Mouse (Mus musculus) lung, postnatal 0 days (tissue): ENCODE measurements around the gene Lrp3. TPM values are rescaled to one million over a fixed set of nuclear protein-coding genes. Genes with fewer than 3 reads are reported as not detected.

Experiments used
- ATAC-seq: fragments of 200-750 bp; cut with Nextera tagmentation; 2 replicates; pipeline ENCODE4 v1.8.0; 2017; ENCODE audit warnings: moderate library complexity
- DNase-seq: peaks from one replicate; pipeline ENCODE4 v3.0.0-alpha.2; 2016; ENCODE audit warnings: low spot score
- H3K27ac ChIP-seq: fragments of 300-500 bp; sonication (generic); 2 replicates; pipeline ENCODE4 v1.5.1; 2014; ENCODE audit warnings: antibody characterized with exemption, mild to moderate bottlenecking, low read length, mixed read lengths
- H3K27me3 ChIP-seq: fragments of 300-500 bp; sonication (generic); replicated peaks from 2 replicates; pipeline ENCODE4 v1.6.1; 2014; ENCODE audit warnings: low read length, mixed read lengths; ENCODE audit not compliant: insufficient read depth
- H3K36me3 ChIP-seq: fragments of 300-500 bp; sonication (generic); 2 replicates; pipeline ENCODE4 v1.6.1; 2014; ENCODE audit warnings: low read length, mixed read lengths; ENCODE audit not compliant: insufficient read depth
- H3K4me1 ChIP-seq: fragments of 300-500 bp; sonication (generic); 2 replicates; pipeline ENCODE4 v1.6.1; 2014; ENCODE audit warnings: antibody characterized with exemption, low read depth, low read length, mixed read lengths; ENCODE audit not compliant: insufficient read depth
- H3K4me2 ChIP-seq: fragments of 300-500 bp; sonication (generic); replicated peaks from 2 replicates; pipeline ENCODE4 v1.6.1; 2014; ENCODE audit warnings: low read depth, mild to moderate bottlenecking, low read length, moderate library complexity, mixed read lengths
- H3K4me3 ChIP-seq: fragments of 300-500 bp; sonication (generic); 2 replicates; pipeline ENCODE4 v1.5.1; 2014; ENCODE audit warnings: low read depth, low read length
- H3K9ac ChIP-seq: fragments of 300-500 bp; sonication (generic); replicated peaks from 2 replicates; pipeline ENCODE4 v1.6.1; 2014; ENCODE audit warnings: low read depth, mild to moderate bottlenecking
- H3K9me3 ChIP-seq: fragments of 300-500 bp; sonication (generic); 2 replicates; pipeline ENCODE4 v1.6.1; 2016; ENCODE audit warnings: low read length, mixed read lengths
- CTCF ChIP-seq: IDR thresholded peaks from 2 replicates; pipeline ENCODE4 v1.5.1; 2016; ENCODE audit warnings: antibody characterized with exemption, mild to moderate bottlenecking
- EP300 ChIP-seq: IDR thresholded peaks from 2 replicates; pipeline ENCODE4 v1.6.1; 2016; ENCODE audit warnings: antibody characterized with exemption, mild to moderate bottlenecking, control low read depth
- WGBS: fragments of 180-500 bp; shearing (Covaris S2); extraction: QIAGEN DNeasy Blood & Tissue Kit; methylation state at CpG from one replicate; pipeline ENCODE4 v1.1.7; 2014; 5-methylcytosine and 5-hydroxymethylcytosine counted together
- polyA plus RNA-seq: library from polyadenylated mRNA; unstranded; fragments of >200 nt; fragmentation: Nextera tagmentation; extraction: Ambion mirVana; gene quantifications from 2 replicates; pipeline ENCODE4 v1.2.1, GENCODE M21; 2015

The Lrp3 gene
- polyA plus RNA-seq, 1 experiment from 2014 or later = 6.6 TPM

DNA sequence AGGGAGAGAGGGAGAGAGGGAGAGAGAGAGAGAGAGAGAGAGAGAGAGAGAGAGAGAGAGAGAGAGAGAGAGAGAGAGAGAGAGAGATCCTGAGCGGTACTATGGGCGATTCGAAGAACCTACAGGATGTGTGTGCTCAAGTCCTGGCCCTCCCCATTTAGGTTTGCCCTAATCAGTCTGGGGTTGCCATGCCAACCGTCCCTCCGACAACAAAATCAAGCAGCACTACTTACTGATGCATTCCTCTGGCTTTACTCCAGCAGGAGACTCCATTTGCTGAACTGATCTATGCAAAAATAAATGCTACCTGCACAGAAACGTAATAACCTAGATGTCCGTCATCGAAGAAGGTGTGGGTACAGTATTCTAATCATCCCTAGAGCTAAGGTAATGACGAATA is 20.0 kb upstream of the Lrp3 start:
- ATAC-seq = peak; percentile 75
- 17% methylated on average over 9 of the region's 9 CpGs for WGBS
- no peaks in the 10 kb centered on the region for H3K27me3 ChIP-seq
- H3K4me1 ChIP-seq = no peaks in the 10 kb centered on the region
- peaks cover 4% of the 10 kb centered on the region; the same call in 1 of the 2 replicates for H3K9me3 ChIP-seq
- TF ChIP-seq EP300 (no peak), CTCF (no peak)
- no peak overlapping the region for H3K9ac ChIP-seq
- peak; percentile 92 for DNase-seq
- peak overlapping the region; percentile 54 for H3K4me3 ChIP-seq
- H3K27ac ChIP-seq = peak overlapping the region; percentile 87
- no peaks in the 10 kb centered on the region for H3K36me3 ChIP-seq
- peak overlapping the region; percentile 53 for H3K4me2 ChIP-seq

DNA sequence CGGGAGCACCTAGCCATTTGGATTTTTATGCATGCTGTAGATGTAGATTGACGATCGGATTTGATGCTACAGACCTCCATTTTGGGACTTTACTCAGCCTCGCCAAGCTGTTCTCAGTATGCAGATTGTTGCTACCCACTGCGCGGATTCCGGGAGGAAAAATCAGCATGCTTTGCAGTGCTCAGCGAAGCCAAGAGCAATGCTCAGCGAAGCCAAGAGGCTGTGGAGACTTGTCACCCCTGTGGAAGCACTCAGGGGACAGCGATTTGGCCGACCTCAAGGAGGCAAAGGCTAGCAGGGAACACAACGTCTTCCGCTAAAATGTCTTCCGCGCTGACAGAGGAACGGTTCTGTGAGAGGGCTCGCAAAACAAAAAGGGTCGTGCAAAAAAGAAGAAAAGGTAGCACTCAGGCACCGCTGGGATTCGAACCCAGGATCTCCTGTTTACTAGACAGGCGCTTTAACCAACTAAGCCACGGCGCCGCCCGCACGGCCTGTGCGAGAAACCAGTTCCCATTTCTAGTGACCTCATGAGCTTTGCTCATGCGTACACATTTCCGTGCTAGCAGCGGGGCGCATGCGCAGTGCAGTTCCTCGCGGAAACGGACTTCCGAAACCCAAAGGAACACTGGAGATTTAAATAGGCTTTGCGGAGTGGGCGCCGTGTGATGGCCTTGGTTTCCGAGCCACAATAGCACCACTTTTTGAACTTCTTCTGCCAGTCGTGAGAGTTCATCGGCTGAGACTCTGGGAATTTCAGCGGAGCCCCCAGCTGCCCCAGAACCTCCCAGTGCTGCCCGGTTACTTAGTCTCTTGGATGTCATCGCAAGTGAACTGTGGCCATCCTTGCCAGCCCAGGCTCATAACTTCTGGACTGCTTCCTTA is 19.3 kb upstream of the Lrp3 start:
- no peak for TF ChIP-seq EP300
- TF ChIP-seq CTCF = no peak
- H3K9ac ChIP-seq = no peak overlapping the region

DNA sequence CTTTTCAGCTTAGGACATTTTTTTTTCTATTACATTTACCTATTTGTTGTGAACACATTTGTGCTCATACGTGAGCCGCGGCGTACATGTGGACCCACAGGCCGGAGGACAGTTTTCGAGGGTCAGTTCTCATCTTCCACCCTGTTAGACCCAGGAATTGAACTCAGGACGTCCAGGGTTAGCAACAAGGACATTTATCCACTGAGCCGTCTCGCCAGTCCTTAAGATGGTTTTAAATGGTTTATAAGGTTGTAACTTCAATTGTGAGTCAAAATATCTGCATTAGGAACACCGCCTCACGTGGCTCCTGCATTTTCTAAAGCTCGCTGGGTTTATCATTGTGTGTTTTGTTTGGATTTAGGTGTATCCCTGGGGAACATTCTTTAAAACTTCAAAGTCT is 18.6 kb upstream of the Lrp3 start:
- H3K4me3 ChIP-seq = peak overlapping the region; percentile 54
- TF ChIP-seq EP300 = no peak
- TF ChIP-seq CTCF = no peak
- WGBS = 44% methylated on average over 12 of the region's 12 CpGs
- H3K36me3 ChIP-seq = no peaks in the 10 kb centered on the region
- H3K27me3 ChIP-seq = no peaks in the 10 kb centered on the region
- no peak overlapping the region for H3K9ac ChIP-seq
- H3K4me2 ChIP-seq = peak overlapping the region; percentile 53
- ATAC-seq = no peak
- H3K27ac ChIP-seq = no peak overlapping the region
- DNase-seq = no peak
- no peaks in the 10 kb centered on the region for H3K4me1 ChIP-seq
- peaks cover 4% of the 10 kb centered on the region; the same call in 1 of the 2 replicates for H3K9me3 ChIP-seq

More for the DNA sequence above, 19.3 kb upstream of the Lrp3 start:
- WGBS = under 1% methylated on average over 45 of the region's 45 CpGs
- DNase-seq (peak; percentile 98), ATAC-seq (peak; percentile 96)
- H3K36me3 ChIP-seq = no peaks in the 10 kb centered on the region
- H3K4me1 ChIP-seq = no peaks in the 10 kb centered on the region
- H3K27ac ChIP-seq = peak overlapping the region; percentile 87
- peak overlapping the region; percentile 54 for H3K4me3 ChIP-seq
- H3K9me3 ChIP-seq = peaks cover 4% of the 10 kb centered on the region; the same call in 1 of the 2 replicates
- H3K27me3 ChIP-seq = no peaks in the 10 kb centered on the region
- peak overlapping the region; percentile 53 for H3K4me2 ChIP-seq

DNA sequence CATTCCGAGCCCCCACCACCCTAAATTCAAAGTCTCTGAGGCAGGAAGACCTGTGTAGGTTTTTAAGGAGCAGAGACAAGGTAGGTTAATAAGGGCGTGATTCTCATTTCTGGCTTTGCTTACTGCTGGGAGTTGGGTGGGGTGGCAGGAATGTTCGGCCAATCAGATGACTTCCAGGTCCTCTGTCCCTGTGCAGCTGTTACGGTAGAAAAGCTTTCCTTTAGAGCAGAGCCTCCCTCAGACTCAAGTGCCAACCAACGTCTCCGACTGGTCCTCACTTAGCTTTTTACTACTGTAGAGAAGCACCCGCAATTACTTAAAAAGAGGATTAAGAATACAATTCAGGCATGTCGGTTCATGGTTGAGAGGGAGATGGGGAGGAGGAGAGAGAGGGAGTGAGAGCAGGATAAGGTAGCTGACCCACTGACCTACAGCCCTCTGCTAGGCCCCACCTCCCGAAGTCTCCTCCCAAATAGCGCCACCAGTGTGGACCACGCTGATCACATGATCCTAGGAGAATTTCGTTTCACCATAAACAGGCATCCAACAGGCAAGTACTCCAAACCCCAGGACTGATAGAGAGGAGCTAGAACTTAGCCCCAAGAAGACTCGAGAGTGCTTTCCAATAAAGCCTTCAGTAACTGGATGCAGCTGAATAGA is 17.6 kb upstream of the Lrp3 start:
- TF ChIP-seq EP300 (no peak), CTCF (no peak)
- no peaks in the 10 kb centered on the region for H3K36me3 ChIP-seq
- no peak overlapping the region for H3K4me2 ChIP-seq
- H3K4me1 ChIP-seq = no peaks in the 10 kb centered on the region
- H3K9ac ChIP-seq = no peak overlapping the region
- 43% methylated on average over 13 of the region's 13 CpGs for WGBS
- no peak for ATAC-seq
- H3K27me3 ChIP-seq = no peaks in the 10 kb centered on the region
- no peak overlapping the region for H3K4me3 ChIP-seq
- DNase-seq = no peak
- H3K27ac ChIP-seq = no peak overlapping the region
- H3K9me3 ChIP-seq = peaks cover 4% of the 10 kb centered on the region; the same call in 1 of the 2 replicates

DNA sequence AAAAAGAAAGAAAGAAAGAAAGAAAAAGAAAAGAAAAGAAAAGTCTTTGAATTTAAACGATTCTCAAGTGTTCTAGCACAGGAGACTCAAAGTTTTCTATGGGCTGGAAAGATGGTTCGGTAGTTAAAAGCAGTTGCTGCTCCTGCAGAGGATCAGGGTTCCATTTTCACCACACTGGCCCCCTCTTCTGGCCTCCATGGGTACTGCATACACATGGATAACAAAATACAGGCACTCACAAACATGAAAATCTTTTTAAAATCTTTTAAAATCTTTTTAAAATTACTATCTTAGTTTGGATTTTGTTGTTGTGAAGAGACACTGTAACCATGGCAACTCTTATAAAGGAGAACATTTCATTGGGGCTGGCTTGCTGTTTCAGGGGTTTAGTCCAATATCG is 15.0 kb upstream of the Lrp3 start:
- H3K4me2 ChIP-seq = no peak overlapping the region
- TF ChIP-seq EP300 (no peak), CTCF (peak; percentile 38)
- ATAC-seq (no peak), DNase-seq (peak; percentile 9)
- H3K9me3 ChIP-seq = peaks cover 4% of the 10 kb centered on the region; the same call in 1 of the 2 replicates
- no peak overlapping the region for H3K9ac ChIP-seq
- no peaks in the 10 kb centered on the region for H3K4me1 ChIP-seq
- WGBS = 69% methylated on average over 3 of the region's 3 CpGs
- no peak overlapping the region for H3K27ac ChIP-seq
- H3K4me3 ChIP-seq = no peak overlapping the region
- no peaks in the 10 kb centered on the region for H3K36me3 ChIP-seq
- H3K27me3 ChIP-seq = no peaks in the 10 kb centered on the region

DNA sequence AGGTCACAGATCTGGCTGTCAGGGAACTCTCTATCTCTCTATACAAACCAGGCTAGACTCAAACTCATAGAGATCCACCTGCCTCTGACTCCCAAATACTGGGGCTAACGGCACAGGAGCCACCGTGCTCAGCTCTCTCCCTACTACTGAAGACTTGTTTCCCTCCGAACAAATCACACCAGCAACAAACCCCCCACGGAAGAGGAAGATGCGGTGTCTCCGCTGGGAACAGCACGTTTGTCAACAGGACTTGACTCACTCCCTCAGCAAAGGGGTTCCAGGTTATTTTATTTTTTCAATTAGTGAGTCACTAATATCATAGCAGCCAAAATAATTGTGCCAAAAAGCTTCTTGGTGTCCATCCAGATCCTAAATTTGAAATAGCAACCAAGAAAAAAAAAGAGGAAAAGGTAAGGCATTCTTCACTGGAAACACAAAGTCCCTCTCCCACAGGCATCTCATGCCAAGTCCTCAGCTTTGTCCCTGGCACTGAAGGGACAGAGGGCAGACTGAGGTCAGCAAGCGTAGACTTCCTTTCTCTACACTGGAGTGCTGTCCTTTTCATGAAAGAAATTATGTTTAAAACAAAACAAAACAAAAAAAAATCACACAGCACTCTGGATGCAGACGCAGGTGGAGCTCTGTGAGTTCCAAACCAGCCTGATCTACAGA is 5.5 kb upstream of the Lrp3 start:
- WGBS = 60% methylated on average over 9 of the region's 9 CpGs
- Histone ChIP-seq H3K4me3 (no peak overlapping the region), H3K4me1 (no peaks in the 10 kb centered on the region), H3K27me3 (no peaks in the 10 kb centered on the region), H3K9ac (no peak overlapping the region), H3K4me2 (no peak overlapping the region), H3K9me3 (no peaks in the 10 kb centered on the region), H3K27ac (no peak overlapping the region), H3K36me3 (no peaks in the 10 kb centered on the region)
- TF ChIP-seq EP300 (no peak), CTCF (no peak)
- no peak for ATAC-seq
- DNase-seq = no peak
